Mouse (Mus musculus) T-helper 1 cell (primary cell): ENCODE measurements around the gene Aebp1.

Experiments used
- in situ Hi-C: fragments of 300-600 bp; cut with MboI, MseI; formaldehyde crosslinking; loops from one replicate; pipeline ENCODE4 v1.15.1; 2025; ENCODE audit warnings: high pct_unique_total_duplicates

The Aebp1 gene

DNA sequence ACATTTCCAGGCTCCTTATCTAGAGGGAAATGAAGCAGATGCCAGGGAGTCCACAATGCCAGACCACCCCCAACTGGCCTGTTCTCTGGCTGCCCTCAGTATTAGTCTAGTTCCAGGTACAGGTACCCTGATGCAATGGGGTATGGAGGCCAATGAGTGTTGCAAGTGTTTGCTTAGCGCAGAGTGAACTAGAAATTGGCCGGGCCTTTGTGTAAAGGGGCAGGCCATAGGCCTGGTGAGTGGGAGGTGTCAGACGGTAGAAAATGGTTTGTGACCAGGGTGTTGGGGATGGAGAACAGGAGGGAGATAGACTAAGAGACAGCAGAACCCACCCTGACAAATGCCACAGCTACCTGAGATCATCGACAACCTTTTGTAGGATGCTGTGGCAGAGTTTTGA is 57.9 kb downstream of the Aebp1 start:
- in situ Hi-C loops: loop anchor here (5.0 kb wide), 1 partner anchor 63 kb away; no protein-coding TSS in a partner anchor

- in situ Hi-C loops: loop anchor here (5.0 kb wide), 1 partner anchor 62 kb away; no protein-coding TSS in a partner anchor
Observed at GRCm38 (mm10) chr11:5920323-5920960, 58.7 kb downstream of the Aebp1 start.
